Mouse (Mus musculus) monocyte, adult 2 months (primary cell): ENCODE data around the gene Egln3.

Experiments
- DNase-seq, 2 experiments: peaks; one replicate each; pipeline ENCODE4 v3.0.0; 2022; ENCODE audit warnings: low spot score in 2 of 2, low read depth in 1 of 2

The Egln3 gene

DNA sequence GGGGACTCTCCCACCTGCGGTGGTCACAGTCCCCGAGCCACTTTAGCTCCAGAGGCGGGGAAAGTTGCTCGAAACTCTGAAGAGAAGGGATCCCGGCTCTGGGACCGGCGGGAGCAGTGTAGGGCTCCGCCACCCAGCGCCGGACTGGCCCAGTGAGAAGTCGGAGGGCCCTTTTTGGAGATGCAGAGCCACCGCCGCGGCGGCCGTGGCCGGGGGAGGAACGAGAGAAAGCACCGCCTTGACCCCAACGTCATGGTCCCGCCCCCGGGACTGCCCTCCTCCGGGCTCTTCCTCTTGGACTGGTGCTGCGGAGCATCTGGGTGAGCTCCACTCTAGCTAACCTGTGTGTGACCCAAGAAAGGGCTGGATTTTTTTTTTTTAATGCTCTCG lies at the start of gene Egln3:
TSS of gene Egln3 (minus strand) at position 205 of the 390 bp plus-strand sequence.
- DNase-seq = peak; percentile 60 to 78

DNA sequence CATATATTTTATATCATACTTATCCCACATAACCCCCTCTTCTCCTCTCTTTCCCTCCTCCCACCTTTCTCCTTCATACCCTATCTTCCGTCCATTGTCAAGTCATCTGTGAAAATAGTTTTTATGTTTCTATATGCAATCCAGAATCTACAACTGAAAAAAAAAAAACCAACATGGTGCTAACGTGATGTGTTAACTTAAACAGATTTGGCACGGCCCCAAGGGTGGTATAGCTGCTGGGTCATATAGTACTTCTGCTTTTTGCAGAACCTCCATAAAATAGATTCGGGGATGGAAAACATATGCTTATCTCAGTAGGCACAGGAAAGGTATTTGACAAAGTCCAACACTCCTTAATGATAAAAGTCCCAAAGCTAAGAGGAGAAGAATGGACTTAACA lies 49.8 kb upstream of the Egln3 start:
- no peak for DNase-seq

DNA sequence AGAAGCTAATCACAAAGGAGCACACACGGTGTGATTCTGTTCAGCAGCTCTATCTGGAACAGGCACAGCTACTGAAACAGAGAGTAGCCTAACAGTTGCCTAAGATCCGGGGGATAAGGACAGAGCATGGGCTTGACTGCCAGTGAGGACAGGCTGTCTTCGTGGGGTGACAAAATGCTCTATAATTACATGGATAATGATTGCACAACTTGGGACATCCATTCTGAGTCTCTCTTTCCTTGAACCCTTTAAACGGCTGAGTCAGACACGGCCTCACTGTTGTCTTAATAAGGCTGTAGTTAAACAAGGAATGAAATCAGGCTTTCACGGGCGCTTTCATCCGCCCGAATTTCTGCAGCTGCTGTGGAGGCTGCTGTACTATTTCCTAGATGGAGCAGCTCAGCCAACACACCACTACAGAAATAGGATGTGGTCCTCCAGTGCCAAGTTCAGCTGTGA lies 48.3 kb upstream of the Egln3 start:
- no peak for DNase-seq

DNA sequence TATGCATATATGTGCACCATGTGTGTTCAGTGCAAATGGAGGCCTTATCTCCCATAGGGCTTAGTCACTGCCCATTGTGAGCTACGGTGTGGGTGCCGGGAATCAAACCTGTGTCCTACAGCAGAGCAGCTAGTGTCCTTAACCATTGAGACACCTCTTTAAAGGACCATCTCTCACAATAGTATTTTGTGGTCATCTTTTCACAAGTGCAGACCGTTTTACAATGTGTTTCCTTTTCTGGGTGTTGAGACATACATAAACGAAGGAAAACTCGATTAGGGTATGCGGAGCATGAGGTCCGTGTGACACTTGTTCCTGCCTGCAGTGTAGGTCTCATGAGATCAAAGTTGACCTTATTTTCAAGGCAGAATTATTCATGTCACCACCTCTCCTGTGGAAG lies 44.2 kb upstream of the Egln3 start:
- DNase-seq = no peak

DNA sequence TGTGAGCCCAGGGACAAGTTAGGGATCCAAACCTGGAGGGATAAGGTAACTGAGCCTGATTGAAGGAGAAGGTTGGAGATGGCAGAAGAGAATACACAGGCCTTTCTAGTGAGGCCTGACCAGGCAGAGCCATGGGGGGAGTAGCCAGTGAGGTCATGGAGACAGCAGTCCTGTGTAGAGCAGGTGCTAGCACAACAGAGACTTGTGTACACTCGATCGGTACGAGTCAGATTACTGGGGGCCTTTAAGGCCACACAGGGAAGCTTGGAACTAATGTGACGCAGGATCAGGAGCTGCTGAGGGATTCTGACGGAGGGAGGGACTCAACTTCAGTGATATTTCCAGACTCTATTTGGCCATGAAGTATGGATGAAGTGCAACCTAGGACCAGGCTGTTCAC lies 39.5 kb upstream of the Egln3 start:
- no peak for DNase-seq

DNA sequence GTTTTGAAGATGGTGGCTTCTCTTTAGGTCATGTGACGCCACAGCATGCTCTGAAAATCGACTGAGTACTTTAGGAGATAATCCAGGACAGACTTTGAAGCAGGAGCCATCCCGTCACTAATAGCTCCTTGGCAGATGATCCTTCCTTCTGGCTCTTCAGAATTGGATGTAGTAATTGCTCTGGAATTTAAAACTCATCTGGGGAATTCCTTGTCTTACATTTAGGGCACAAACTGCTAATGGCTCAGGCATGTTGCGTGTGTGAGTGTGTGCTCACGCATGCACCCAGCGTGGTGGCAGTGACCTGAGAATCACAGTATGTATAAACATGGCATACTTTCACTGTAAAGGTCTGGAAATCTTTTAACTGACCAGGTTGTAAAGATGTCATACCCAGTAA lies 38.3 kb upstream of the Egln3 start:
- no peak for DNase-seq

DNA sequence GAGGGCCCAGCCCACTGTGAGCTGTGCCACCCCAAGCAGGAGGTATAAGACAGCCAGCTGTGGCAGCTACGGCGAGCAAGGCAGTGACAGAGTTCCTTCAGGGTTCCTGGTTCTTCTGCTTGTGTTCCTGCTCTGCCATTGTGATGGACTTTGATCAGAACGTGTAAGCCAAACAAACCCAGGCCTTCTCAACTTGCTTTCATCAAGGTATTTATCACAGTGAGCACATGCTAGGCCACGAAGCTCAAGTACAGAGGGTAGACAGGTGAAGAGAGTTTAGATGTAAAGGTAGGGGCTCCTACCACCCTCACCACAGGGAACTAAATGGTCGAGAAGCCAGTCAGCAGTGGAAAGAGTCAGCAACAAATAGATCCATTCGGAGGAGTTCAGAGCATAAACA lies 30.1 kb upstream of the Egln3 start:
- no peak for DNase-seq

DNA sequence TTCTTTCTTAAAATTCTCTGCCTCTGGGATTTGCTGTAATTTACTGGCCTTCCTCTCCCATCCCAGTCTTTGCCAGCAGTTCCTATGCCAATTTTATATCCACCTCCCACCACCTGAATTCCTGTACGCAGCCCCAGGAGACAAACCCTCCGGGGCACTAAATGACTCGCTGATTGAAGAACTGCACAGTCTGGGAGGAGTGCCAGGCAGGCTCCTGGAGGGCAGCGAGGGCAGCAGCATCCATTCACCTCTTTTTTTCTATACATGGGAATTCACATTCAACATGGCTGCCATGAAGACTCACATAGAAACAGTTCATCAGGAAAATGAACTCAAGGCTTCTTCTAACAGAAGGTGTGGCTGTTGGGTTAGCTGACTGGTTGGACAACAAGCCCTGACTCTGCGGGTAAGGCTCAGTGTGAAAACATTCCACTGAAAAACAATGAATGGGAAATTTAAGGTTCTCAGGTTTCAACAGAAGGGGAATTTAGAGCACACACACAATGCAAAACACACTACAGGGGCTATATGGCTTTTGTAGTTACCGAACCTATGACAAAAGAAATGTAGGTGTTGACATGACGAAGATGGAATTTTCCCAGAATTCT lies 29.4 kb upstream of the Egln3 start:
- no peak for DNase-seq

DNA sequence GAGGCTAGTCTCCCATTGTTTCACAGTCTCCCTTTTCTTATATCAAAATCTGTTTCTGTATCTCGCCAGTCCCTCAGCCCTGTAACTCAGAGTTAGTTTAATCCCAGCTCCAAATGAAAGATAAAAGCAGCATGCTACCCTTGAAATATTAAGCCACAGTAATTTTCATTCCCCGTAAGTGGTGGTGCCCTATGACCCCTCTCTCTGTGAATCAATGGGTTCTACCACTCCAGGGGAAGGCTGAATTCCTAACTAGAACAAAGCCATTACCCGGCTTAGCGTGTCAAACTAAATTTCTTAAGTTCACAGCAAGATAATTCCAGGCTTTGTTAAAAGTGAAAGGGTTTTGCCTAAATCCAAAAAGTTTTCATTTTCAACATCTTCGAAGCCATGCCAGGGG lies 28.8 kb upstream of the Egln3 start:
- DNase-seq = no peak

DNA sequence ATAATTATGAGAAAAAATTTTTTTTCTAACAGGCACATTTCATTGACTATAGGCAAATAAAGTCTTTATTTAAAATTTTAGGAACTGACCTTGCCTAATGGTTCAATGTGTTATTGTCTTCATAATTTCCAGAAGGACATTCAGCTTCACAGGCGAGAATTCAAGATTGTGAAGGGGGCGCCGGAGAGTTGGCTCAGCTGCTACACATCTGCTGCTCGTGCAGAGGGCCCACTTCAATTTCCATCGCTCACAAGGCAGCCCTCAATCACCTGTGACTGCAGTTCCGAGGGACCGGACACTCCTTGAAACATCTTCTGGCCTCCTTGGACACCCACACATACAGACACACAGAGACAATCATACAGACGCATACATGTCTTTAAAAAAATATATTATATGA lies 23.9 kb upstream of the Egln3 start:
- no peak for DNase-seq

DNA sequence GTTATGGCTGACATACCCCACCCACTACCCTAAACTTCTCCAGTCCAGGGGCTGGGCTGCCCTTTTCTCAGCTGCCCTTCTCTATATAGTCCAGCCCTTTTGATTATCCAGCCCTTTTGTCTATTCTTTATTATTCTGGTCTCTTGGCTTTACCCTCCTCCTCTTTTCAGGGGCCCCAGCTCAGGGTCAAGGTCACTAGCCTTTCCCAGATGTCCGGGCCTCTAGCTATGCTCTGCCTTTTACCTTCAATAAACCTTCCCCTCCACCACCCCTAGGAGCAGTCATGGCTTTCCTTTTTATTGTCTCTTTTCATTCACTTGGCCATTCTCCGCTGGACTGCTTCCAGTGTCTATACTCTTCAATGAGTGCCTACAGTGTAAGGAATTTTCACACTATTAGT lies 22.7 kb upstream of the Egln3 start:
- DNase-seq = no peak

DNA sequence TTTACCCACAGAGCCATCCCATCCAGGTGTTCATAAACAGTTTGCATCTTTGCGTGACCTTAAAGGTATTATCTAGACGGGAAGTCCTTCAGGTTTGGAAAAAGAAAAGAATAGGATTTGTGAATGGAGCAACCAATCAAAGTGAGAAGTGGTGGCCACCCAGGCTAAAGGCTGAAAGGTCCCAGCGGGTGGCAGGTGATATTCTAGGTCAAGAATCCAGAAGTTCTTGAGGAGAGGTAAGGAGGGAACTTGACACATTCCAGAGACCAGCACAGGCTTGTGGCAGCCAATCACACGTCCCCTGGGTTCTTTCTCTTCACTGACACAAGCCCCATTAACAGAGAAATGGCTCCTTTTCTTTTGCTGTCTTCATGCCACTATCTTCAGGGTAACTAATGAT lies 21.9 kb upstream of the Egln3 start:
- no peak for DNase-seq

DNA sequence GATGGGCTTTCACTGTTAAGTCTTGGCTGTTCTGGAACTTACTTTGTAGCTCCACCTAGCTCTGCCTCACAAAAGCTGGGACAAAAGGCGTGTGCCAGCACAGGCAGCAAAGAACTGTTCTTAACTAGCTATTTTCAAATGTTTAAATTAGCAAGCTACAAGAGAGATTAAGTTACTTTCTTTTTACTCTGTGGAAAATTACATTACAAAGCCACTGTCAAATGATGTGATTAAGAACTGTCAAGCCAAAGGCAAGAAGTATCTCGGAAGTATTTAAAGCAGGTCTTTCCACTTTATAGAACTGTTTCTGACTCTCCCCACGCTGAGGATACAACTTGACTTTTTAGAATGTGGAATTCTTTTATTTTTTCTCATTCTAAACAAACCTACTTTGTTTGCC lies 21.4 kb upstream of the Egln3 start:
- DNase-seq = no peak

DNA sequence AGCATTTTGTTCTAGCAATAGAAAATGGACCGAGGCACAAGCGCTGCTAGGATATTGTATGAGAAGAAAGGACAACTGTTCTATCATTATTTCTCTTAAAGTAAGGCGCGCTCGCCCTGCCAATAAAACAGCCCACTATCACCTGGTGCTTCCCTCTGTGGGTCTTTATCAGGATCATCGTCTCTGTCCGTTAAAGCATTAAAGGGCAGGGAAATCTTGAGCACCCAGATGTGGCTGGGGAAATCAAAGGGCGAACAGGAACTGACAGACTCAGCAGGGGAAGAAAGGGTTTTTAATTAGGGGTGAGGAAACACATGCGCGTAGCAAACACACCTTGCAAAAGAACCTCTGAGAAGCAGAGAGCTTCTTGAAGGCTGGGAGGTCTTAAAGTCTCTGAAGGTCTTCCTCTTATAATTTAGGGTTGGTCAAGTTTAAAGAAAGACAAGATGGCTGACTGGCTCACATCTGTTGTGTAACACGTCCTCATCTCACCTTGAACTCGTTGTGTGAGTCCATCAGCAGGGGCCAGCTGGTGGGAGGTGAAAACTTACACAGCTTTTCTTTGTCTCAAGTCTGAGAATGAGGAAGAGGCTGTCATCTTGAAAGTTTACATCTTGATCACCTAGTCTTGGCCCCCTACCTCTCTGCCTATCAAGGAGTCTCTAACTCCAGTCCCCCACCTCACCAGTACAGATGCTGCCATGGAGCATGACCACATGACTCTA lies 18.5 kb upstream of the Egln3 start:
- DNase-seq = no peak

DNA sequence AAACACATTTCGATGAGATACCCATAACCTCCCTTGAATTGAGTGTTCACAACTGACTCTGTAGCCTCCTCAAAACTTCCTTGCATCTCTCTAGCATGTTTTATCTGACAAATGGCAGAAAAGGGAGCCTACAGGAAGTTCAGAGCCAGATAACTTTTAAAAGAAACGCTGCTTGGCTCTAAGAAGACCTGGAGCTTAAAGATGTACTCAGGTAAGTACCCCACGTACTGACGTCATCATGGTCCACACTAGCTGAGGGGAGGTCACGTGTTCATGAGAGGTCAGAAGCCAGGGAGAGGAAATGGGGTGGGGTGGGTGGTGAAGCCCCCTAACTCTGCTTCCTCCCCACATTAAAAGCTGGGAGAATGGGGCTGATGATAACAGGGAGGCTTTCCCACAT lies 13.0 kb upstream of the Egln3 start:
- no peak for DNase-seq

DNA sequence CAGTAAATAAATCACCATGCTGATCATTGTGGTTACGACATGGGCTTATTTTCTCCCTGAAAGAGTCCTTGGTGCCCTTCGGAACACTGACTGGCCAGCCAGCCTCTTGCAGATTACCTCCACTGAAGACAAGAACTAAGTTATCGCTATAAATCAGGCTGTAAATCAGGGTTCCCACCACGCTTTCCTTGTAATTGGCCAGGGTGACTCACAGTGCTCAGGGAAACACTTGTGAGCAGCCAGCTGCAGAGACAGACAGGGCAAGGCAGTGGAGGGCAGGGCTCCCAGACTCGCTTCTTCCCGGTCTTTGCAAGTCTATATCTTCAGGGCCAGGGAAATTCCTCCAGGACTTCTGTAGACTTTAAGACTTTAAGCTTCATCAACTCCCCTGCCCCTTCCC lies 10.8 kb upstream of the Egln3 start:
- DNase-seq = no peak

DNA sequence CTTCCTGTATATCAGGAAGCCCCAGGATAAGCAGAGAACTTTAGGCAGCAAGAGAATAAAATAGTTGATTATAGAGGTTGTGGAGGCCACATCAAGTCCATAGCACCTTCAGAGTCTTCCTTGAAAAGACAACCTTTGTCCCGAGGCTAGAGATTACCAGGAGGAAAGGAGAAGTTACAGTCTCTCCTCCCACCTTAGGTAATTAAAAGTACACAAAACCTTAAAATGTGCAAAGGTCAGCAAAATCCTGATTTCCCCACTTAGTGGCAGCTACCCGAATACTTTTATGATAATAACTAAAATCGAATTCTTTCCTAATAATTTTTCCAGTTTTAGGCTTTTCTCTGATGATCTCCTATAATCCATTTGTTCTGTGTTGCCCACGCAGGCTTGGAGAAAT lies 10.2 kb upstream of the Egln3 start:
- DNase-seq = no peak

DNA sequence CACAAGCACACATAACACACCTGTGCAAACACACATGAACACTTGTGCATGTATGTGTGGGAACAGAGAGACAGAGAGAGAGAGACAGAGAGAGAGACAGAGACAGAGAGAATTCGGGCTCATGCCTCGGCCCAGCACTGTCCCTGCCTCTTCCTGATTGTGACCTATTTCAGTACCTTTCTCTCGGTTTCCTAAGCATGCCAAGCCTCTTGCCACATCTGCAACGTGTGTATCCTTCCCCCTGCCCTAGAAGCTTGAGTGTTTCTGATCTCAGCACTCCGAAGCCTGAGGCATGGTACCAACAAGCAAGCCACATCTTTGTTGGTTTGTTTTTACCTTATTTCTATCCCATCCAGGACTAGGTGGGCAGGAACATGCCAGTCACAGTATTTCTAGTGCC lies 9.6 kb upstream of the Egln3 start:
- DNase-seq = no peak

DNA sequence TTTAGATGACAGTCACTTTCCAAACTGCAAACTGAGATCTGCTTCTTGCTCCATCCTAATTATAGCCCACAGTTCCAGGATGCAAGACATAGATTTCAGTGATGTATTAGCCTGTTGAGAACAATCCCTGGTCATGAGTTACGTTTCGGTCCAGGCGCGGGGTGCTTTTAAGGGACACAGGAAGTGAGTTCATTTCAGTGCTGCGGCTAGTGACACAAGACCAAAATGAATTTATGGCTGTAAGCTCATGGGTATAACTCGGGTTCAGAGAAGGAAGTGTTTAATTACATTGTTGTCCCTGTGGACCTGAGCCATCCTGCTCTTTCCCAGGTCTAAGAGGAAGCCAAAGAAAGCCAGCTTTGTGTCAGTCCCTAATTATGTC lies 5.5 kb upstream of the Egln3 start:
- no peak for DNase-seq

DNA sequence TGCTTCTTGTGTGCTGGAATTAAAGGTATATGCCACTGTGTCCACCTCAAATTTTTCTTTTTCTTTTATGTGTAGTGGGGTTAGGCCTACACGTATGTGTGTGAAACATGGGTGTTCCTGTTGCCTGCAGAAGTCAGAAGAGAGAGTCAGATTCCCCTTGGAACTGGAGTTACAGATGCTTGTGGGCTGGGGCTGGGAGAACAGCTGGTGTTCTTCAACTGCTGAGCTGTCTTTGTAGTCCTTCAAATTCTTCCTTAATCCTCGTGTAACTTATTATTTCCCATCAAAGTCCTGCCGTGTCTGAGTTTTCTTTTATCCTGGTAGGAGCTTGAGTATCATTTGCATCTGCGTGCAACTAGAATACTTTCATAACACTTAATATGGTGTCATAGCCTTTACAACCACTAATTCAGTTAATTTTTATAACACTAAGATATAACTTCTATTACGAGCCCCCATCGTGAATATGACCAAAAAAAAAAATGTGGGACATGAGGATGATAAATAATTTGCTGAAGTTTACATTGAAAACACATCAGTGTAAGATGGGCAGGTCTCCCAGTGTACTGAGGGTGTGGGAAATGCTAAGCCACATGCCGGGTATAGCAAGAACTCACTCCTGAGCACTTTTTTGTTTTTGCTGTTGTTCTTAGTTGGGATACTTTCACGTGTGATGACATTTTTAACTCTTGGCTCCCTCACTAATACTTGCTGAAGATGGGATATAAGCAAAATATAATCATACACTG lies 4.9 kb upstream of the Egln3 start:
- DNase-seq = no peak

DNA sequence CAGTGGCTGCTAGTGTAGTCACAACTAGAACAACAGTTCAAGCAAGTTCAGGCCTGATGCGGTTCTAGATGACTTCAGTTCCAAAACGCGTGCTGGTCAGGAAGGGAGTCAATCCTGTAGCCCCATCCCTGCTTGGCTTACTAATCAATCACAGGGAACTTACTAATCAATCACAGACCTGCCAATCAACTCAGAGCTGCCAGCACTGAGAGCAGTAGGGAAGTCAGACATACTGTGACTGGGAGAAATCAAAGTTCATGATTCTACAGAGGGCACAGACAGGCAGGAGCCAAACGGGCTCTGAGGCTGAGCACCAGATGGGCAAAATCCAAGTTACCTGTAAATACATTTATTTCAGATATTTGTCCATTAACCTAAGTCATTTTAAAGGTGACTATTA lies 2.1 kb upstream of the Egln3 start:
- no peak for DNase-seq

DNA sequence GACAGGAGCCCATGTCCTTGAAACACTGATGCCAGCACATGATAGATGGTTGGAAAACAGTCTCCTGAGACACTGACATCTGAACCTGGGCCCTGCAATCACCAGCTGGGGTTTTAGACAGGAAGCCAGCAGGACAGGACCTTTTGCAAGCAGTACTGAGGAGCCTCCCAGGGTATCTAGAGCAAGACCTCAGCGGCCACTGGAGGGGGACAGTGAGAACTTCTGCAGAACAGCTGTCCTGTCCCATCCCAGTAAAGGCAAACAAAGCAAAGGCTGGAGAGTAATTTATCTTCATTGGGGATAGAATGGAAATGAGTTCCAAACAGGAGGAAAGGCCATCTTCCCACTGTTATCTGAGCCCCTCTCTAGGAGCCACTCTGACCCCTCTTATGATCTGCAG lies 1.5 kb upstream of the Egln3 start:
- DNase-seq = no peak
